Mouse (Mus musculus) myocyte (in vitro differentiated cells): ENCODE results near the gene Gm3435.
"Not testable (repeated sequence)": the region's sequence is repeated elsewhere in the genome, so short reads cannot be mapped to it uniquely, and the experiment has no call there.

Experiments used
- CEBPB ChIP-seq: IDR thresholded peaks from 2 replicates; pipeline ENCODE4 v1.6.1; 2011; ENCODE audit warnings: mild to moderate bottlenecking, moderate library complexity; ENCODE audit not compliant: poor library complexity, insufficient read depth, severe bottlenecking
- MAX ChIP-seq: IDR thresholded peaks from one replicate; pipeline ENCODE4 v1.6.1; 2011; ENCODE audit warnings: low read depth, mild to moderate bottlenecking, control low read depth
- MYOG ChIP-seq, 3 experiments: IDR thresholded peaks; one replicate each; pipeline ENCODE4 v1.6.1; 2011; ENCODE audit warnings: control low read depth in 2 of 3, low read depth in 2 of 3, mild to moderate bottlenecking in 2 of 3; ENCODE audit not compliant: insufficient read length in 2 of 3, control insufficient read depth in 1 of 3, insufficient read depth in 1 of 3
- POLR2A ChIP-seq: IDR thresholded peaks from one replicate; pipeline ENCODE4 v1.6.1; 2011; ENCODE audit warnings: low read depth, mild to moderate bottlenecking, control low read depth, moderate library complexity; ENCODE audit not compliant: insufficient read length
- POLR2AphosphoS2 ChIP-seq: IDR thresholded peaks from one replicate; pipeline ENCODE4 v1.6.1; 2011; ENCODE audit warnings: low read depth, control low read depth; ENCODE audit not compliant: insufficient read length
- TCF12 ChIP-seq: IDR thresholded peaks from one replicate; pipeline ENCODE4 v1.6.1; 2011; ENCODE audit warnings: mild to moderate bottlenecking, control low read depth; ENCODE audit not compliant: poor library complexity, insufficient read depth, severe bottlenecking
- USF1 ChIP-seq: IDR thresholded peaks from one replicate; pipeline ENCODE4 v1.6.1; 2011; ENCODE audit warnings: low read depth, mild to moderate bottlenecking, control low read depth, moderate library complexity

GRCm38 (mm10) chr17:14961557-14962154 is 48.3 kb upstream of the Gm3435 start:
- TF ChIP-seq POLR2A; POLR2AphosphoS2; MYOG (IDR thresholded peaks at IDR 0.05; ENCODE audit: control insufficient read depth in 1 of 3, insufficient read depth in 1 of 3, insufficient read length in 2 of 3, low read depth in 2 of 3); MAX; USF1; TCF12; CEBPB: not testable (repeated sequence)
